Mouse (Mus musculus) CH12.LX (cell line): ENCODE measurements around the gene Gria3.

Experiments used
- CTCF ChIP-seq, 2 experiments: IDR thresholded peaks in 1 of 2; conservative IDR thresholded peaks in 1 of 2; 2 replicates each; pipeline ENCODE4 v1.5.1; 2011 to 2012; ENCODE audit warnings: low read depth in 2 of 2, low read length in 2 of 2, improper control_type of control experiment in 1 of 2, inconsistent platforms in 1 of 2, mild to moderate bottlenecking in 1 of 2, moderate library complexity in 1 of 2
- EP300 ChIP-seq: IDR thresholded peaks from 2 replicates; pipeline ENCODE4 v1.6.1; 2011; ENCODE audit warnings: low read length, improper control_type of control experiment
- ETS1 ChIP-seq: conservative IDR thresholded peaks from 2 replicates; pipeline ENCODE4 v1.6.1; 2012; ENCODE audit warnings: low read depth, mild to moderate bottlenecking, inconsistent platforms, low read length, improper control_type of control experiment, moderate library complexity
- KAT2A ChIP-seq: IDR thresholded peaks from 2 replicates; pipeline ENCODE4 v1.6.1; 2012; ENCODE audit warnings: low read length, improper control_type of control experiment, inconsistent platforms; ENCODE audit not compliant: insufficient replicate concordance
- MXI1 ChIP-seq: IDR thresholded peaks from 2 replicates; pipeline ENCODE4 v1.6.1; 2011; ENCODE audit warnings: mild to moderate bottlenecking, low read depth, low read length, improper control_type of control experiment
- POLR2A ChIP-seq: IDR thresholded peaks from 2 replicates; pipeline ENCODE4 v1.6.1; 2011; ENCODE audit warnings: low read depth, mild to moderate bottlenecking, improper control_type of control experiment, low read length
- USF2 ChIP-seq: conservative IDR thresholded peaks from 2 replicates; pipeline ENCODE4 v1.6.1; 2011; ENCODE audit warnings: low read depth, low read length, improper control_type of control experiment

- TF ChIP-seq ETS1: no peak
- TF ChIP-seq CTCF (conservative IDR thresholded peaks at IDR 0.05 in 1 of 2, IDR thresholded peaks at IDR 0.05 in 1 of 2; ENCODE audit: low read depth in 2 of 2, low read length in 2 of 2): no peak
- TF ChIP-seq POLR2A: no peak
- no peak for TF ChIP-seq USF2
- no peak for TF ChIP-seq KAT2A
- TF ChIP-seq EP300: no peak
- no peak for TF ChIP-seq MXI1
These were observed 216.3 kb downstream of the Gria3 start for GRCm38 (mm10) chrX:41616928-41617327.
